Mouse (Mus musculus) heart, embryonic 16.5 days (tissue): ENCODE data around the gene Ano7. TPM values are rescaled to one million over a fixed set of nuclear protein-coding genes. Genes with fewer than 3 reads are reported as not detected.
"Not testable (repeated sequence)": the region's sequence is repeated elsewhere in the genome, so short reads cannot be mapped to it uniquely, and the experiment has no call there.

Experiments
- ATAC-seq: fragments of 200-750 bp; cut with Nextera tagmentation; replicated peaks from 2 replicates; pipeline ENCODE4 v1.8.0; 2017; ENCODE audit warnings: moderate number of reproducible peaks; ENCODE audit not compliant: insufficient read depth, low FRiP score; ENCODE audit errors: extremely low read depth
- H3K27ac ChIP-seq: fragments of 300-500 bp; sonication (generic); 2 replicates; pipeline ENCODE4 v1.5.1; 2014; ENCODE audit warnings: mild to moderate bottlenecking, low read length, control low read depth, moderate library complexity
- H3K27me3 ChIP-seq: fragments of 300-500 bp; sonication (generic); 2 replicates; pipeline ENCODE4 v1.6.1; 2014; ENCODE audit warnings: low read length, mixed read lengths; ENCODE audit not compliant: control insufficient read depth, insufficient read depth
- H3K36me3 ChIP-seq: fragments of 300-500 bp; sonication (generic); 2 replicates; pipeline ENCODE4 v1.6.1; 2014; ENCODE audit not compliant: control insufficient read depth, insufficient read depth
- H3K4me1 ChIP-seq: fragments of 300-500 bp; sonication (generic); 2 replicates; pipeline ENCODE4 v1.6.1; 2014; ENCODE audit warnings: low read length, mixed read lengths; ENCODE audit not compliant: control insufficient read depth, insufficient read depth
- H3K4me2 ChIP-seq: fragments of 300-500 bp; sonication (generic); 2 replicates; pipeline ENCODE4 v1.6.1; 2014; ENCODE audit warnings: low read depth, mild to moderate bottlenecking, control low read depth, low read length
- H3K4me3 ChIP-seq: fragments of 300-500 bp; sonication (generic); 2 replicates; pipeline ENCODE4 v1.5.1; 2014; ENCODE audit warnings: mild to moderate bottlenecking, control low read depth, low read length
- H3K9ac ChIP-seq: fragments of 300-500 bp; sonication (generic); 2 replicates; pipeline ENCODE4 v1.6.1; 2014; ENCODE audit warnings: low read length, control low read depth
- H3K9me3 ChIP-seq: fragments of 300-500 bp; sonication (generic); replicated peaks from 2 replicates; pipeline ENCODE4 v1.6.1; 2016; ENCODE audit warnings: low read length; ENCODE audit not compliant: control insufficient read depth
- WGBS: fragments of 180-500 bp; shearing (Covaris S2); extraction: QIAGEN DNeasy Blood & Tissue Kit; methylation state at CpG from one replicate; pipeline ENCODE4 v1.1.7; 2014; 5-methylcytosine and 5-hydroxymethylcytosine counted together
- microRNA-seq: library from miRNA; unstranded; fragments of <30 nt; microRNA quantifications from one replicate; pipeline ENCODE4, GENCODE M21; 2017
- polyA plus RNA-seq: library from polyadenylated mRNA; unstranded; fragments of >200 nt; fragmentation: Nextera tagmentation; extraction: Ambion mirVana; gene quantifications from 2 replicates; pipeline ENCODE4 v1.2.1, GENCODE M21; 2015

The Ano7 gene
- polyA plus RNA-seq, 1 experiment from 2014 or later, result 0.26 TPM

DNA sequence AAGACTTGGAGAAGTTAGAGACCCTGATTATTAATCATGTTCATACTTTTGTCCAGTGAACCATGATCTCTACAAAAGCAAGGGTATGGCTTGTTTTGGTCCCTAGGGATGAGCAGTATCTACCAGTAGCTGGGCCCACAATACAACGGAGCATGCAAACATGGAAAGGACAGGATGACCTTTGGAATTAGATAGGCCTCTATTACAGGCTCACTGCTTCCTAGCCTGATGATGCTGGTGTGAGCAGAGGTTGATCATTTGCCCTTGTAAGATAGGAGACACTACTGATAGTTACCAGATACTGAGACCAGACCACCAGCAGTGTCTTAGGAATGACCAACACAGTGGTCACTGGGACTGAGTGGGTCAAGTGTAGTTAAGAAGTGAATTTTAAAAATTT lies 65.6 kb downstream of the Ano7 start:
- WGBS, result 75% methylated on average over 1 of the region's 1 CpGs

DNA sequence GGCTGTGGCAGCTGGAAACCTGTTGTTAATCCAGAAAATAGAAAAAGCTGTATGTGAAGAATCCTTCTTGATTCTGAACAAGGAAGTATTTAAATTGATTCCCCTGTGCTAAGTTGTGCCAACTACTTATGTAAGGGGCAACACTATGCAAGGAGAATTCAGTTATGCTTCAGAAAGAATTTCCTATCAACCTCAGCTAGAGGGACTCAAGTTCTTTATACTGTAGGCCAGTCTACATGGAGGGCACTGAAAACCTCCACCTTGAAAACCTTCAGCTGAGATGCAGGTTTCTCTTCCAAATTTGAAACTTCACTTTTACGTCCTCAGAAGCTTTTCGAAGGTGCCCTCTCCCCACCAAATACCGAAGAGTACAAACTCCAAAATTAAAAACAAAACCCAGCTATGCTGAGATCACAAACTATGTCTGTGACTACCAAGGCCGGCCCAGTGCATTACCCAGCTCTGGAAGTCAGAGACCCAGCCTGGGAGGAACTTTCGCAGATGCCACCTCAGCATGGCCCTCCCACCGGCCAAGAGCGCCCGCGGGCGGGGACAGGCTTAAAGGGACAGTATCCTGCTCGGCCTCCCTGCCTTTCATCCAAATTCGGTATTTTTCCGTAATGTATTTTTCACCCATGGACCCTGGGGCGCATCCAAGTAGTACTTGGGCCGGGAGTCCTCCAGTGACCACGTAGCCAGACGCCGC lies 70.8 kb downstream of the Ano7 start:
- Histone ChIP-seq H3K4me3 (peak overlapping the region; percentile 98), H3K9ac (peak overlapping the region; percentile 98), H3K9me3 (no peaks in the 10 kb centered on the region), H3K4me1 (peaks cover 29% of the 10 kb centered on the region), H3K27me3 (no peaks in the 10 kb centered on the region), H3K4me2 (peak overlapping the region; percentile 78), H3K36me3 (peaks cover 11% of the 10 kb centered on the region; the same call in 1 of the 2 replicates), H3K27ac (peak overlapping the region; percentile 97)
- peak; percentile 85 for ATAC-seq
- 3% methylated on average over 18 of the region's 18 CpGs for WGBS

More for the DNA sequence above, 65.6 kb downstream of the Ano7 start:
- ATAC-seq, result no peak
- Histone ChIP-seq H3K9ac (no peak overlapping the region), H3K4me3 (no peak overlapping the region), H3K36me3 (peaks cover 42% of the 10 kb centered on the region), H3K4me2 (no peak overlapping the region), H3K4me1 (peaks cover 15% of the 10 kb centered on the region), H3K27ac (no peak overlapping the region), H3K9me3 (no peaks in the 10 kb centered on the region), H3K27me3 (no peaks in the 10 kb centered on the region)

DNA sequence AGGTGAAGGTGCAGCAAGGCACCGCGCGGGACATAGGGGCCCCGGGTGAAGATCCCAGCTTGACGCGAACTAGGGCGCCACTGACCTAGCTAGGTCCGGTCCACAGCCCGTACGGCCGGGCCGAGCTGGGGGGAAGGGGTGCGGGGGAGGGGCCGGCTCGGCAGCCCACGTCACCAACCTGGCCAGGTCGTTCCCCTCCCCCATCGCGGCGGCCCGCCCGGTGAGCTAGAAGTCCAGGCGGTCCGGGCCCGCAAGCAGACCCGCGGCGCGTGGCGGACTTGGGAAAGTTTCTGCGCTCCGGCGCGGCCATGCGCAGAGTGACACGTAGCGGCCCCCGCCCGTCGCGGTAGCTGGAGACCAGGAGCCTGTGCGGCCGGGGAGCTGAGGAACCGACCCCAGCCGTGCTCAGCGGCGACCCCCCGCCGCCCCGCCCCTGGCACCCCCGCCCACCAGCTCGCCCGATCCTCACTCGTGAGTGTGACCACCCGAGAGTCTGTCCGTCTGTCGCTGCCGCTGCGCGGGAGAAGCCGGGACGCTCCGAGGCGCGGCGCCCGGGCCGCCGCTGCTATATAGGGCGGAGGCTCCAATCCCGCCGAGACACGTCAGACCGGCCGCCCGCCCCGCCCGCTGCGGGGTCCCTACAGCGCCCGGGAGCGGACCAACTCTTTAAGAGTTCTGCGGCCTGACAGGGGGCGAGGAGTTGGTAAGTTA lies 71.5 kb downstream of the Ano7 start:
- peak overlapping the region; percentile 97 for H3K27ac ChIP-seq
- peaks cover 8% of the 10 kb centered on the region; the same call in 1 of the 2 replicates for H3K36me3 ChIP-seq
- H3K9me3 ChIP-seq, result no peaks in the 10 kb centered on the region
- peaks cover 29% of the 10 kb centered on the region for H3K4me1 ChIP-seq
- peak overlapping the region; percentile 78 for H3K4me2 ChIP-seq
- H3K4me3 ChIP-seq, result peak overlapping the region; percentile 98
- peak overlapping the region; percentile 98 for H3K9ac ChIP-seq
- peak; percentile 93 for ATAC-seq
- no peaks in the 10 kb centered on the region for H3K27me3 ChIP-seq
- WGBS, result under 1% methylated on average over 83 of the region's 84 CpGs

DNA sequence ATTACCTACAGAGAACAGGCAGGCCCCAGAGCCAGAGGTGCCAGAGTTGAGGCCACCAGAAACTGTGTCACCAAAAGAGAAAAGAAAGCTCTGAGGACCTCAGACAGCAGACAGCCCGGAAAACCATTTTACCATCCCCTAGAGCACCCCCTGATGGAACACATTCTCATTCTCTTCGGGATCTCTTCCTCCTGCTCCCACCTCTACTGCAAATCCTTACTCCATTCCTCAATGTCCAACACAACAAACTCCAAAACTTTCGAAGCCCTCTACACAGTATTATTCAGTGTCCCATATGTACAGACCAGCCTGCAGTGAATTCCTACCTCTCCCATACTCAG lies 72.1 kb downstream of the Ano7 start:
- no peaks in the 10 kb centered on the region for H3K27me3 ChIP-seq
- H3K9me3 ChIP-seq, result no peaks in the 10 kb centered on the region
- H3K27ac ChIP-seq, result peak overlapping the region; percentile 97
- WGBS, result 13% methylated on average over 3 of the region's 3 CpGs
- ATAC-seq, result peak; percentile 26
- peak overlapping the region; percentile 78 for H3K4me2 ChIP-seq
- peak overlapping the region; percentile 98 for H3K4me3 ChIP-seq
- H3K9ac ChIP-seq, result peak overlapping the region; percentile 98
- H3K36me3 ChIP-seq, result peaks cover 3% of the 10 kb centered on the region; the same call in 1 of the 2 replicates
- peaks cover 29% of the 10 kb centered on the region for H3K4me1 ChIP-seq

DNA sequence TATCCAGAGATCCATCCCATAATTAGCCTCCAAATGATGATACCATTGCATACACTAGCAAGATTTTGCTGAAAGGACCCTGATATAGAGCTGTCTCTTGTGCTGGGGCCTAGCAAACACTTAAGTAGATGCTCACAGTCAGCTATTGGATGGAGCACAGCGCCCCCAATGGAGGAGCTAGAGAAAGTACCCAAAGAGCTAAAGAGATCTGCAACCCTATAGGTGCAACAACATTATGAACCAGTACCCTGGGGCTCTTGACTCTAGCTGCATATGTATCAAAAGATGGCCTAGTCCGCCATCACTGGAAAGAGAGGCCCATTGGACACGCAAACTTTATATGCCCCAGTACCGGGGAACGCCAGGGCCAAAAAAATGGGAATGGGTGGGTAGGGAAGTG lies 76.4 kb downstream of the Ano7 start:
- not testable (repeated sequence) for H3K9ac ChIP-seq, H3K36me3 ChIP-seq, H3K27me3 ChIP-seq, H3K9me3 ChIP-seq, H3K4me3 ChIP-seq, H3K4me2 ChIP-seq, ATAC-seq, H3K27ac ChIP-seq
- WGBS, result 84% methylated on average over 5 of the region's 5 CpGs
- H3K4me1 ChIP-seq, result peaks cover 22% of the 10 kb centered on the region

DNA sequence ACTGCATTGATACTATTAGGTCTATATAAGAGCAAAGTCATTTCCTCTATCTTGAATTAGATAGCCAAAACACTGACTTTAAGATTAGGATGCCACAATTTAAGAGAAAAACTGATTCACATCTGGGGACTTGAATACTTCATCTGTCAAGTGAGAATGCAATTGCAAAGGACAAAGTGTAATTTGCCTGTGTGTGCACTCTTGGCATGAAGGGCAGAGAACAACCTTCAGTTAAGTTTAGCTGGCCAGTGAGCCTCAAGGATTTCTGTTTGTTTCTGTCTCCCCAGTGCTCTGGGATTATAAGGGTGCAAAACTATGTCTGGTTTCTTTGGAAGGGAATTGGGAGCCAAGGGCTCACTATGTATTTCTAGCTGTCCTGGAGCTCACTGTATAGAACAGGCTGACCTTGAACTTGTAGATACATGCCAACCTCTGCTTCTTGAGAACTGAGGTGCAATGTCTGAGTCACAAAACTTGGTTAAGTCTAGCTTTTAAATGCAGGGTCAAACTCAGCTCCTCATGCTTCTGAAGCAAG lies 80.1 kb downstream of the Ano7 start:
- Histone ChIP-seq H3K27me3 (no peaks in the 10 kb centered on the region), H3K9me3 (no peaks in the 10 kb centered on the region), H3K4me1 (peaks cover 10% of the 10 kb centered on the region), H3K4me3 (no peak overlapping the region), H3K27ac (peak overlapping the region; percentile 57), H3K4me2 (no peak overlapping the region), H3K9ac (no peak overlapping the region; the same call in 1 of the 2 replicates), H3K36me3 (no peaks in the 10 kb centered on the region)
- ATAC-seq, result no peak

Small RNA genes within 50 kb of the gene (microRNA-seq; reads per million reads assigned to microRNA genes)
- gene Mir6345 (not detected), gene Mir6902 (not detected)

Other genes starting within 250 kb of the Ano7 start
- gene Agxt, start 238.7 kb upstream of the Ano7 start, polyA plus RNA-seq, result not detected in 2 replicates
- 0.75 and 2.1 TPM in 2 replicates for gene 2310007B03Rik, start 213.0 kb upstream of the Ano7 start, polyA plus RNA-seq
- 0.38 and 0.95 TPM in 2 replicates for gene Crocc2, start 205.2 kb upstream of the Ano7 start, polyA plus RNA-seq
- 3.6 and 4.5 TPM in 2 replicates for gene Sned1, start 138.1 kb upstream of the Ano7 start, polyA plus RNA-seq
- gene Mterf4, start 68.0 kb upstream of the Ano7 start, polyA plus RNA-seq, result 21.1 and 23.1 TPM in 2 replicates
- gene Ppp1r7, start 31.1 kb upstream of the Ano7 start, polyA plus RNA-seq, result 48.4 and 49.9 TPM in 2 replicates
- gene Pask, start 30.4 kb upstream of the Ano7 start, polyA plus RNA-seq, result 7.3 and 7.6 TPM in 2 replicates
- gene Hdlbp, start 104.9 kb downstream of the Ano7 start, polyA plus RNA-seq, result 116 and 129 TPM in 2 replicates
- 3.8 and 4.5 TPM in 2 replicates for gene Farp2, start 138.1 kb downstream of the Ano7 start, polyA plus RNA-seq